Mouse (Mus musculus) gastrocnemius, postnatal 25 days (tissue): Measurements from ENCODE around the gene Il21r. TPM values are rescaled to one million over a fixed set of nuclear protein-coding genes. Genes with fewer than 3 reads are reported as not detected.

ENCODE experiments used
- DNase-seq: peaks from one replicate; pipeline ENCODE4 v3.0.0; 2022
- total RNA-seq, 2 experiments: library from RNA; stranded (reverse); gene quantifications; 1 replicate in 1 of 2; 2 replicates in 1 of 2; pipeline ENCODE4 v1.2.3; 2021

Gene Il21r
- total RNA-seq, 2 experiments from 2014 or later, result 0.15 to 0.27 TPM

- no peak for DNase-seq
Measured at GRCm38 (mm10) chr7:125601821-125602448, 1.3 kb upstream of the Il21r start.

DNA sequence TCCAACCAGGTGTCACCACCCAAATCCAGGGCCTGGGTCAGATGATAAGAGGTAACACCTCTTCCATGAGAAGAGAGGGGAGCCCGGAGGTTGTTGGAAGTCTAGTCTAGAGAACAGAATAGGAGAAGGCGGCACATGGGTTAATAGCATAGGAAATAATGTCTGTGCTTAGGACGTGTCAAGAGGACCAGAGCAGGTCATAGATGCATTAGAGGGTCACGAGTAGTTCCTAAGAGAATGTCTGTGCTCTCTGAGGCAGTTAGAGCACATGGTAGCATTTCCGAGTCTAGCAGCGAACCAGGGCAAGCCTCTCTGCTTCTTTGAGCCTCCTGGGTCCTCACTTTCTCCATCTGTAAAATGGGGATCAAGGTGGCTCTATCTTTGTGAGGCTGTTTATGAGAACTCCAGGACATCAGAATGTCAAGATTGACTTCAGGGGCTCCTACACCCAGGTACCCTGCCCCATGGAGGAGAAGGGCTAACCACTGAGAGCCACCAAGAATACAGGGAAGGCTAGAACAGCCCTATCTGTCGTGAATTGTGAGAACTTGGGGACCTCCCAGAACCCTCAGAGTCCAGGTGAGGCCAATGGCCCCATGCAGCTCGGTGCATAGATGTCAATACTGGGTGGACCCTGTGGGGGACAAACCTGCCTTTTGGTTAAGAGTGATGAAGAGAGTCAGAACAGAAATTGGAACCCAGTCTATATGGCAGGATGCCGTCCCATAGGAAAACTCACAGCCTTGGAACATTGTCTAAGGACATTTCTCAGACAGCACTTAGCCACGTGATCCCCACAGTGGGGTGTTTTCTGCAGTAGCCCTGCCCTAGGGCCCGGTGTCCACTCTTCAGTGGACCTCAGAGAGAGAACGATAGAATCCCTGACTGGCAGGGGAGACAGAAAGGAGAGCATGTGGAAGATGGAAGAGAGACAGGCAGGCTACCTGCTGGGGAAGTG, 1.4 kb downstream of the Il21r start:
- DNase-seq, result no peak

DNA sequence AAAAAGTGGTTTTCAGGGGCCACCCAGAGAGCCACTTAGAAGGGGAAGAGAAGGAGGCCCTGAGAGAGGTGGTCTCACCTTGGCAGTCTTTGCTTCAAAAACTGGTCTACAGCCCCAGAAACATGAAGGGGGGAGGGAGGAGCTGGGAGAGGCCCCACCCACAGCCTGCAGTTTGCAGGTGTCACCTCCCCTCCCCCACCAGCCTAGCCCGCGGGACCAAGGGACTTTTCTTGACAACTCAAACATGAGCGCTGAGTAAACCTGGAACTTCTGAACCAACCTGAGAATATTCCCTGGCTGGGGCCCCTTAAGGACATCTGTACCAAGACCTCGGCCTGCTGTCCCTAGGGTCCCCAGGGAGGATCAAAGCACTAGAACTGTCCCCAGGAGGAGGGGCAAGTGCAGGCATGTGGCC, 2.5 kb downstream of the Il21r start:
- no peak for DNase-seq

GRCm38 (mm10) chr7:125606265-125607164, 3.3 kb downstream of the Il21r start:
- no peak for DNase-seq

- DNase-seq, result no peak
Measured at GRCm38 (mm10) chr7:125607384-125608182, 4.4 kb downstream of the Il21r start.

- no peak for DNase-seq
Measured at GRCm38 (mm10) chr7:125608183-125608688, 5.0 kb downstream of the Il21r start.

DNA sequence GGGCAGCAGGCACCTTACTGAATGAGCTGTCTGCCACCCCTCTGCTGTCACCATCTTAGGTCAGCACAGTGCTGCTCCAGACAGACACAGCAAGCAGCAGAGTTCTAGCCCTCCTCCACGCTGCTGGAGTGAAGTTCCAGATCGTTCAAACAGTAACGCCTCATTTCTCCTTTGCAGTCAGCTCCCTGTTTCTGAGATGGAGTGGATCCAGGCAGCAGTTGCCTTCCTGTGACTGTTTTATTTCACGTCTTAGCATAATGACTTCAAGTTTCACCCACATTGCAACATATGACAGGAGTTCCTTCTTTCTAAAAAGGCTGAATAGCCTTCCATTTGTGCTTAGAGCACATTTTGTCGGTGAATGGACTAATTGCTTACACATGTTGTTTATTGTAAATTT, 10.3 kb downstream of the Il21r start:
- DNase-seq, result no peak

DNA sequence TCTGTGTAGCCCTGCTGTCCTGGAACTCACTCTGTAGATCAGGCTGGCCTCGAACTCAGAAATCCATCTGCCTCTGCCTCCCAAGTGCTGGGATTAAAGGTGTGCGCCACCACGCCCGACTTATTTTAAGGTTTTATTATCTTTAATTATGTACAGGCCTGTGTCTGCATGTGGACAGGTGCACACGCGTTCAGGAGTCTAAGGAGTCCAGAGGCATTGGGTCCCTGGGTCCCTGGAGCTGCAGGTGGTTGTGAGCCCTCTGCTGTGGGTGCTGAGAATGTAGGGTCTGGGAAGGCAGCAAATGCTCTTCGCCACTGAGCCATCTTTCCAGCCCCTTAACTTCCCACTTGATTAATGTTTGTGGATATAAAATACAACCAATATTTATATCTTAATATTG, 12.2 kb downstream of the Il21r start:
- no peak for DNase-seq

- DNase-seq, result no peak
Measured at GRCm38 (mm10) chr7:125618016-125618415, 14.8 kb downstream of the Il21r start.

DNA sequence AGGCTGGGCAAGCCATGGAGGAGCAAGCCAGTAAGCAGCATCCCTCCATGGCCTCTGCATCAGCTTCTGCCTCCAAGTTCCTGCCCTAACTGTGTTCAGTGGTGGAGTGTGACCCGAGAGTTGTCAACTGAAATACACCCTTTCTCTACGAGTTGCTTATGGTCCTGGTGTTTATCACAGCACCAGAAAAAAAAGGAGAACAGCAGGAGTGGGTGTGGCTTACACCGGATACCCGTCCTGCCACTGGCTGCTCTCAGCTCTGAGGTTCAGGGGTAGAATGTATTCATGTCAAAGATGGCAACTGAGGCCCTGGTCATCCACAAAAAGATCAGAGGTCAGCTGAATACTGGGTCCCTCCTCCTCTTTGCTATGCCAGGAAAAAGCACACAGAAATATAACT, 16.8 kb downstream of the Il21r start:
- DNase-seq, result no peak

DNA sequence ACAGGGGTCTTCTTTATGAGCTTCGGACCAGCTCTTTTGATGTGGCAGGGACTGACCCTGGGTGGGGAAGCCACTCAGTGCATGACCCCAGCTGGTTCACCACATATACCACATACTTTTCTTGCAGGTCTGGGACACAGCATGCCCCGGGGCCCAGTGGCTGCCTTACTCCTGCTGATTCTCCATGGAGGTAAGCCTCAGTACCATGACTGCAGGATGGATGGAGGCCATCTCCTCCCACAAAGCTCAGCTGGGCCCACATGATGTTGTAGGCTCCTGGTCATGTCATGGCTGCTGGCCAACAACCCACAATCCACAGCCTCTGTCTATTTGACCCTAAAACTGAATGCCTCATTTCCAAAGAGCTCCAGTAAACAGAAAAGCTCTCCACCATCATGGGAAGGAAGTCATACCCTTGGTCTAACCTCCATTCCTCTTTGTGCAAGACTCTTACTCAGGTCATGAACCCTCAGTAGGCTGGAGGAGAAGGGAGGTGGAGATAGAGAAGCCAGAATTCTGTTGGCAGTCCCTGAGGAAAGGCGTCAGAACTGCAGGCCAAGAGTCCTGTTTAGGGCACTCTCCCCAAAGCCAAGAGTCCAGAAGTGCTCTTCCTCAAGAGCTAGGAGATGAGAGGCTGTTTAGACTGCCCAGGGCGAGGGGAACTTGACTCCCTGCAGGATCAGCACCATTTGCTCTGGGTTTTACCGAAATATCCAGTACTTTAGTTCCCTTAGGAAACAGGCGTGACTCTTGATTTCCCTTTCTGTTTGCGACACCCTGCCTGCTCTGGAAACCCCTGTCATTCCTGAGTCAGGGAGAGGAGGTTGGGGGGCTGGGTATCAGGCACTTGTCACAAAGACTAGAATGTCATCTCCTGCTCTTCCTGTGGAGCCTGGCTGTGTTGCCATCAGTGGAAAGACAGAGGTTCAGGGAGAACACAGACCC, 19.8 kb downstream of the Il21r start:
- DNase-seq, result no peak

DNA sequence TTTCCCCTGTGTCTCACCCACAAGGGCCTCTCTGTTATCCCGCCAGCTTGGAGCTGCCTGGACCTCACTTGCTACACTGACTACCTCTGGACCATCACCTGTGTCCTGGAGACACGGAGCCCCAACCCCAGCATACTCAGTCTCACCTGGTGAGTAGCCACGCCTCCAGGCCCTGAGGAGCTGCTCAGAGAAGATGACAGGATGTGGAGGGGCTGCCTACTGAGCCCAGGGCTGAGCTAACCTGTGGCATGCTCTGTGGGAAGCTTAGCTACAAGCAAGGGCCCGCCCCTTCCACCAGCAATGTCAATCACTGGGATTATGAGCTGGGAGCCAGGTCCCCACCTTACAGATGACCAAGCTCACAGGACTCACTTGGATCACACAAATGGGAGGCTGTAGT, 22.0 kb downstream of the Il21r start:
- no peak for DNase-seq

DNA sequence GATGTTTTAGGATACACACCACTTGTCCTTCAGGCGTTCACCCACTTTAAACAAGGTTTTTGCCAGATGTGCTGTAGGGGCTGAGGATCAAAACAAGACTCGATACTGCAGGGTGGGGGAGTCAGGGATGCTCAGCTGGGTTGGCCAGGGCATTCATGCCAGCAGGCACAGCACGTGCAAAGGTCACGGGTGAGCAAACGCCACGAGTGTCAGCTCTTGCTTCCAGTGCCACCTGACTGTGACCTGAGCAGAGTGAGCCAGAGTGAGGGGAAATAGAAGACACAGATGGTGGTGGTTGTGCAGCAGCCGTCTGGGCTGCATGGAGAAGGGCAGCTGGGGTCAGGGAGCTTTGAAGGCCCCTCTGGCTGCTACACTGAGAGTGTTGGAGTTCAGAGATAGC, 22.6 kb downstream of the Il21r start:
- no peak for DNase-seq

DNA sequence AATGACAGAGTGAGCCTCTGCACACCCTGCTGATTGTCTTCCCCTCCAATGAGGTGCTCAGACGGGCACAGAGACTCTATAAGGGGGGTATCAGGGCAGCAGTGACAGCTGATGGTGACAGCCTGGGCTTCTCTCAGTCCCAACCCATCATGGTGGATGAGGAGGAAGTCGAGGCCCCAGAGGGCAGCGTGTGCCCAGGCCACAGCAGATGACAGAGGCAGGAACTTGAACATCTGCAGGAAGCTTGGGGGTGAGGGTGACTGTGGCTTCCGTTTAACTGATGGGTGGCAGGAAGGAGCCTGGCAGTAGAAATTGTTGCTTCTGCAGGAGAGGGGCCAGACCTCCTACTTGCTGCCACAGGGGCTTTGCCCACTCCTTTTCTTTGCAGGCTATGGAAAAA, 27.1 kb downstream of the Il21r start:
- peak; percentile 33 for DNase-seq

DNA sequence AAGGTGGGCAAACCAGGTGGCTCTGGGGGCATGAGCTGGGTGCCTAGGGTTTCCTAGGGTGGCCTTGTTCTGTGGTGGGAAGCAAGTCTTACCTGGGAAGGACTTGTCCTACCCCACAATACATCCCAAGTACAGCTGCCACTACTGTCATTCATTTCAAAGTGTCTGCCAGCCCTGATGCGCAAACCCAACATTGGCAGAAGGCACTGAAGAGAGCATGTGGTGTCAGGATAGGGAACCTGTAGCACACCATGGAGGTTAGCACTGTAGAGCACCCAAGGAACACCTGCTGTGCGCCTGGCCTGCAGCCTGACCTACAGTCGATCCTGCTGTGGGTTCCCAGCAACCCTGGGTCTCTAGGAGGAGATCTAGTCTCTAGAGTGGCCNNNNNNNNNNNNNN, 27.8 kb downstream of the Il21r start:
- DNase-seq, result no peak

DNA sequence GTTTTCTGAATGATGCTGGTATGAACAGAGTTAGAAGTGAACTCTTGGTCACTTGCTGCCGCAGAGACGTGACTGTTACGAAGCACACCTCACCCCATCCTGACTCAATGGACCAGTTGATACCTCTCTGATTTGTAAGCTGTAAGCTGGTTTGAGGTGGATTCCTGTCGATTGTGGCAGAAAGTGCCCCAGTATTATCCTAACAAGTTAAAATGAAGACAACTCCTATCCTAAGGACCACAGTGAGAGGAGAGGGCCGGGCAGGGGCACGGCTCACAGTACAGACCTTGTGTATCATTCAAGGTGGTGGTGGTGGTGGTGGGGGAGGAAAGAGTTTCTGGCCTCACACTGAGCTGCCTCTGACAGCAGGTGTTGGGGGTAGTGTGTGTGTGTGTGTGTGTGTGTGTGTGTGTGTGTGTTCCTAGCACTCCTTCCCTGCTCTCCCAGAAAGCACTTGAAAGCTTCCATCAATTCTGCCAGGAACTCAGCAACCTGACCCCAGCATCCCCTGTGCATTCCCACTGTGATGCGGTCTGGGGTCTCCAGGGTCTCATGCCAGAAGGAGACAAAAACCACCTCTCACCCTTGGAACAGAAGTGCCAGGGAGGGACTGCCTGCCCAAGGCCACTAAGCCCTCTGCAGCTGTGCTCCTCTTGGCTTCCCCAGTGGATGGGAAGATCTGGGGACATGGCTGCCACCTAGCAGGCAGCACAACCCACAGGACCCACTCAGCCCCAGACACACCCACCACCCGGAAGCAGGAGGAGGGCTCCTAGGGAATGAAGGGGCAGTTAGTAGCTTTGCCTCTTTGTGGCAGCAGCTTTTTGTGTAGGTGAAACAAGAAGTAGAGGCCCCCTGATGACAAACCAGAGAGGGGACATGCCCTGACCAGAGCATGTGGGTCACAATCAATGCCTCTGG, 34.3 kb downstream of the Il21r start:
- DNase-seq, result no peak

GRCm38 (mm10) chr7:125638376-125638775, 35.1 kb downstream of the Il21r start:
- no peak for DNase-seq

DNA sequence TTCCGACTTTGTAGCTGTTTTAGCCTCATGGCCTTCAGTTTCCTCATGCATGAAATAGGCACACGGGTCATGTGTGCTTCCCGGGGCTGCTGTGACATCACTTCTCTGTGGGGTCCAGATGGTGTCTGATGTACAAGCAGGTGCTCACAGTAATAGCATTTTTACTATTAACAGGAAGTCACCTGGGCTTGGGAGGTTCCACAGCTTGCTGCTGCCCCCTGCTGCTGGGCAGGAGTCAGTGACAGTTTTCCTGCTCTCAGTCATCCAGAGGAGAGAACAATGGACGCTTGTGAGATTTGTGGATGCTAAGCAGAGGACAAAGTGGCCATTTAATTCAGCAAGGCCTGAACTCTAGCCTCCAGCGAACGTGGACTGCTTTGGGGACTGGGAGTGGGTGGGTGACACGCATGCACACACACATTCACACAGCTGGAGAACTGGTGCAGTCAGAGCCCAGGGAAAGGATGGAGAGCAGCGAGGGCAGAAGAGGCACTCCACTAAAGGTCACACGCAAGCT, 35.7 kb downstream of the Il21r start:
- peak; percentile 31 for DNase-seq

- DNase-seq, result no peak
Measured at GRCm38 (mm10) chr7:125643880-125644279, 40.7 kb downstream of the Il21r start.
